Mouse (Mus musculus) forebrain, embryonic 14.5 days (tissue): ENCODE data around the gene Adam11. TPM values are rescaled to one million over a fixed set of nuclear protein-coding genes. Genes with fewer than 3 reads are reported as not detected.

Experiments
- ATAC-seq: fragments of 200-750 bp; cut with Nextera tagmentation; 2 replicates; pipeline ENCODE4 v1.8.0; 2017; ENCODE audit warnings: mild to moderate bottlenecking, moderate library complexity
- DNase-seq: peaks from one replicate; pipeline ENCODE4 v3.0.0-alpha.2; 2015; ENCODE audit warnings: low spot score
- H3K27ac ChIP-seq: fragments of 300-500 bp; sonication (generic); 2 replicates; pipeline ENCODE4 v1.5.1; 2014; ENCODE audit warnings: low read depth, mild to moderate bottlenecking, control low read depth, low read length, moderate library complexity
- H3K27me3 ChIP-seq: fragments of 300-500 bp; sonication (generic); replicated peaks from 2 replicates; pipeline ENCODE4 v1.6.1; 2014; ENCODE audit warnings: low read length, control low read depth, mixed read lengths; ENCODE audit not compliant: control insufficient read depth, insufficient read depth
- H3K36me3 ChIP-seq: fragments of 300-500 bp; sonication (generic); 2 replicates; pipeline ENCODE4 v1.6.1; 2014; ENCODE audit warnings: low read length, control low read depth; ENCODE audit not compliant: control insufficient read depth, insufficient read depth
- H3K4me1 ChIP-seq: fragments of 300-500 bp; sonication (generic); 2 replicates; pipeline ENCODE4 v1.6.1; 2014; ENCODE audit warnings: antibody characterized with exemption, low read length, control low read depth; ENCODE audit not compliant: control insufficient read depth, insufficient read depth
- H3K4me2 ChIP-seq: fragments of 300-500 bp; sonication (generic); 2 replicates; pipeline ENCODE4 v1.6.1; 2014; ENCODE audit warnings: mild to moderate bottlenecking, control low read depth, low read length
- H3K4me3 ChIP-seq: fragments of 300-500 bp; sonication (generic); 2 replicates; pipeline ENCODE4 v1.5.1; 2014; ENCODE audit warnings: low read depth, low read length, control low read depth
- H3K9ac ChIP-seq: fragments of 300-500 bp; sonication (generic); 2 replicates; pipeline ENCODE4 v1.6.1; 2014; ENCODE audit warnings: mild to moderate bottlenecking, low read length, control low read depth, moderate library complexity
- H3K9me3 ChIP-seq: fragments of 300-500 bp; sonication (generic); replicated peaks from 2 replicates; pipeline ENCODE4 v1.6.1; 2016; ENCODE audit warnings: low read length, control low read depth, mixed read lengths; ENCODE audit not compliant: control insufficient read depth
- WGBS: fragments of 180-500 bp; shearing (Covaris S2); extraction: QIAGEN DNeasy Blood & Tissue Kit; methylation state at CpG from one replicate; pipeline ENCODE4 v1.1.7; 2014; 5-methylcytosine and 5-hydroxymethylcytosine counted together
- polyA plus RNA-seq: library from polyadenylated mRNA; unstranded; fragments of >200 nt; fragmentation: Nextera tagmentation; extraction: Ambion mirVana; gene quantifications from 2 replicates; pipeline ENCODE4 v1.2.1, GENCODE M21; 2014

Adam11 gene
- polyA plus RNA-seq, 1 experiment from 2014 or later: 10.0 TPM

DNA sequence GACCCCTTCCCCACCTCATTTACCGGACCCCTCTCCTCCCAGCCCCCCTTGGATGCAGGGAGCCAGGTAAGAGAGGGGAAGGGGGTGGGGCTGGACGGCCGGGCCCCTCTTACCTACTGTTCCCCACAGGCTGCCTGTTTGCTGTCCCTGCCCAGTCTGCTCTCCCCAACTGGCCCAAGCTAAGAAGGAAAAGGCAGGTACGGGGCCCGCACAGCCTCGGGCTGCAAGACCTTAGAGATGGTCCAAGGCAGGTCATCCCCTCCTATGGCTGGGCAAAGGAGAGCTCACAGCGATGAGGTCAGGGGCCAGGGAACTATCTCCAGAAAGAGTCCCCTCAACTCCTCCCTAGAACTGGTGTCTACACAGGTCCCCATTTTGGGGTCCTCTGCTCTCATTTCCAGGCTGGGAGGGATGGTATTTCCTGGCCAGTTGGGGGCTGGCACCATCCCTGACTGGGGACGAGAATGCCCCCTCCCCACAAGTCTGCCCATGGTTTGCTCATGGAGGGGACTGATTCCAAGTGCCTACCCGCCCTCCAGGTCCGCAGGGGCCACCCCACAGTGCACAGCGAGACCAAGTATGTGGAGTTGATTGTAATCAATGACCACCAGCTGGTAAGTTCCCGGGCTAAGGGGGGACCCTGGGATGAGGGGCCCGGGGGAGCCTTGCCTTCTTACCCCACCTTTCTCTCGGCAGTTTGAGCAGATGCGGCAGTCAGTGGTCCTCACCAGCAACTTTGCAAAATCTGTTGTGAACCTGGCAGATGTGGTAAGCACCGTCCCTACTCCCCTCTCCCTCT, 10.9 kb downstream of the Adam11 start:
- Histone ChIP-seq H3K4me3 (no peak overlapping the region), H3K4me1 (peaks cover 18% of the 10 kb centered on the region), H3K9ac (no peak overlapping the region), H3K27me3 (no peaks in the 10 kb centered on the region), H3K27ac (no peak overlapping the region), H3K4me2 (no peak overlapping the region), H3K9me3 (no peaks in the 10 kb centered on the region), H3K36me3 (peaks cover 13% of the 10 kb centered on the region; the same call in 1 of the 2 replicates)
- no peak for DNase-seq
- 26% methylated on average over 16 of the region's 16 CpGs for WGBS
- no peak for ATAC-seq

DNA sequence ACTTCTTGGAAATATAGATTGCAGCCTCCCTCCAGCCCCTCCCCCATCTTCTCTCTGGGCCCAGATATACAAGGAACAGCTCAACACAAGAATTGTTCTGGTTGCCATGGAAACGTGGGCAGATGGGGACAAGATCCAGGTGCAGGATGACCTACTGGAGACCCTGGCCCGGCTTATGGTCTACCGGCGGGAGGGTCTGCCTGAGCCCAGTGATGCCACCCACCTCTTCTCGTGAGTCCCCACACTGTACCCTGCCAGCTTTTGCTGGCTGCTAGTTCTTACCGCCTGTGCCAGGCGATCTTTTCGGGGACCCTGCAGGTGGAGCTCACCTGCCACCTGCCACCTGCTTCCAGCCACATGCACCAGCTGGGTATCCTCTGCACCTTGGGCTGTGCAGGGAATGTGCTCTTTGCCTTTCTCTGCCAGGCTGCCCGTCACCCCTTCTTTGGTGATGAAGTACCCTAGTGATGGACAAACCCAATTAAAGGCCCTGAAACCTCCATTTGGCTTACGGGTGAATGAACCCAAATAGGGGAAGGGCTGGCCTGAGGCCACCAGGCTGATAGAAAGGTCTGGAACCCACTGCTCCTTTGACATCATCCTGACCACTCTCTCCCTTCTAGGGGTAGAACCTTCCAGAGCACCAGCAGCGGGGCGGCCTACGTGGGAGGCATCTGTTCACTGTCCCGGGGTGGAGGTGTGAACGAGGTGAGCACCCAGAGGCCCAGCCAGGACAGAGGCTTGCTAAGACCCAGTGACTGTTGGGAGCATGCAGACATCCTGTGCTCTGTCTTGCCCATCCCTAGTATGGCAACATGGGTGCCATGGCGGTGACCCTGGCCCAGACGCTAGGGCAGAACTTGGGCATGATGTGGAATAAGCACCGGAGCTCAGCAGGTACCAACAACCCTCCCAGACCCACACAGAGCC, 11.8 kb downstream of the Adam11 start:
- peaks cover 22% of the 10 kb centered on the region for H3K4me1 ChIP-seq
- H3K9me3 ChIP-seq: no peaks in the 10 kb centered on the region
- 0 out of 2 replicates have a peak overlapping the region, but pooled peaks have one; percentile 27 for H3K27ac ChIP-seq
- H3K36me3 ChIP-seq: peaks cover 15% of the 10 kb centered on the region; the same call in 1 of the 2 replicates
- no peak for ATAC-seq
- H3K4me2 ChIP-seq: no peak overlapping the region
- 63% methylated on average over 18 of the region's 18 CpGs for WGBS
- no peaks in the 10 kb centered on the region for H3K27me3 ChIP-seq
- no peak overlapping the region for H3K9ac ChIP-seq
- peak; percentile 54 for DNase-seq
- H3K4me3 ChIP-seq: no peak overlapping the region

DNA sequence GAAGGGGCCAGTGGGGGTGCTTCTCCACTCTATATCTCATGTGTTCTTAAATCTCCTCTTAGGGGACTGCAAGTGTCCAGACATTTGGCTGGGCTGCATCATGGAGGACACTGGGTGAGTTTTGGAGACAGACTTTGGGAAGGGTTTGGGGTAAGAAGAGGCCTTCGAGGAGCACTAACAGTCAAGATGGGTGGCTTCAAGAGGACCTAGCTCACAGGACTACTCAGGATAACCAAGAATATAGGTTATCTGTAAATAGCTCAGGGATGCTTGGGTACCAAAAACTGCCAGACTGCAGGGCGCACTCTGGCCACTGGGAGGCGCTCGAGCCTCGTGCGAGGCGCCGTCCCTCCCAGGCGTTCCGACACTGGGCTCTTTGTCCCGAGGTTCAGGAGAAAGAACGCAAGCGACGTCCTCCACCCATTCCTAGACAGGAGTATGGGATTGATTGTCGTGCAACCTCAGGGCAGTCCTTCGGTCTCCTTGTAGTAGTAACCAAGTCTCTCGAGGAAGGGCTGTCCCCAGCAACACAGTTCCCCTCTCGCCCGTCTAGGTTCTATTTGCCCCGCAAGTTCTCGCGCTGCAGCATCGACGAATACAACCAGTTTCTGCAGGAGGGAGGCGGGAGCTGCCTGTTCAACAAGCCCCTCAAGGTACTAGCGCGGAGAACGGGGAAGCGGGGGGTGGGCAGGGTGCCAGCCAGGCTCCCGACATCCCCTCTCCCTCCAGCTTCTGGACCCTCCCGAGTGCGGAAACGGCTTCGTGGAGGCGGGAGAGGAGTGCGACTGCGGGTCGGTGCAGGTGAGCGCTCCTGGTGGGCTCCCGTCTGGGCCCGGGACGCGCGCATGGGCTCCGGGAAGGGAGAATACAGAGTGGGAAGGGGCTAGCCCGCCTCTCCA, 12.7 kb downstream of the Adam11 start:
- WGBS: under 1% methylated on average over 46 of the region's 46 CpGs

DNA sequence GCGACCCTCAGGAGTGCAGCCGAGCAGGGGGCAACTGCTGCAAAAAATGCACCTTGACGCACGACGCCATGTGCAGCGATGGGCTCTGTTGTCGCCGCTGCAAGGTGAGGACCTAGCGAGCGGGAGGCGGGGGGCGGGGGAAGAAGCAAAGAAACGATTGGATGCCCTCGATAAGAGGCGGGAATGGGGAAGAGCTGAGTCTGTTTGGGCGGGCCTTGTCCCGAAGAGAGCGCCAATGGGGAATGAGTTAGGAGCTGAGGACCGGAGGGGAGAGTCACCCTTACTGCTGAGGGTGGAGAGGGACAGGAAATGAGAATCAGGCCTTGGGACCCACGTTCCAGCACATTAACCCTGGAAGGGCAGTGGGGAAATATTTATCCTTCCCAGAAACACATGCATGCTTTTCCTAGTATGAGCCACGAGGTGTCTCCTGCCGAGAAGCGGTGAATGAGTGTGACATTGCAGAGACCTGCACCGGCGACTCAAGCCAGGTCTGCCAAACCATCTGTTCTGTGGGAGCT, 13.4 kb downstream of the Adam11 start:
- H3K4me2 ChIP-seq: peak overlapping the region; percentile 79
- H3K4me3 ChIP-seq: peak overlapping the region; percentile 51
- H3K4me1 ChIP-seq: peaks cover 25% of the 10 kb centered on the region
- DNase-seq: peak; percentile 96
- peak overlapping the region; percentile 92 for H3K27ac ChIP-seq
- H3K27me3 ChIP-seq: no peaks in the 10 kb centered on the region
- peaks cover 15% of the 10 kb centered on the region; the same call in 1 of the 2 replicates for H3K36me3 ChIP-seq
- peak; percentile 90 for ATAC-seq
- WGBS: 2% methylated on average over 25 of the region's 25 CpGs
- H3K9ac ChIP-seq: peak overlapping the region; percentile 75
- no peaks in the 10 kb centered on the region for H3K9me3 ChIP-seq

More for the DNA sequence above, 12.7 kb downstream of the Adam11 start:
- Histone ChIP-seq H3K4me2 (peak overlapping the region; percentile 79), H3K36me3 (peaks cover 15% of the 10 kb centered on the region; the same call in 1 of the 2 replicates), H3K9me3 (no peaks in the 10 kb centered on the region), H3K27me3 (no peaks in the 10 kb centered on the region), H3K4me1 (peaks cover 25% of the 10 kb centered on the region), H3K4me3 (peak overlapping the region; percentile 51), H3K27ac (peak overlapping the region; percentile 92), H3K9ac (peak overlapping the region; percentile 75)
- DNase-seq (peak; percentile 94), ATAC-seq (peak; percentile 69)

DNA sequence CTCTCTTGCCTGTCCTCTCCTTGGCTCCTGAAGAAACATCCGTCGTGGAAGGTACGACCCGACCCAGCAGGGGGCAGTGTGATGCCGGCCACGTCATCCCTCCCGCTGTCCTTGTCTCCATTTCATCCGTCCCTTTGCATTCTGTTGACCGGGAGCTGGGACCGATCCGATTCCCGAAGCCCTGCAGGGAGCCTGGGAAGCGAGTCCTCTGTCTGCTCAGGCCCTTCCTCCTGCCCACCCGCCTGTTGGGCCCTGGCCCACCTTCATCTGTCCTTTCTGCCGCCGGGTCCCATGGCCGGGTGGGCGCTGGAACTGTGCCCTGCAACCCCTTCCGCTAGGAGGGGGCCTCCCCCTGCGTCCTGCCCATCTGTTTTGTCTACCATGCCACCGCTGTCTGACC, 16.4 kb downstream of the Adam11 start:
- peak; percentile 69 for DNase-seq
- Histone ChIP-seq H3K9ac (peak overlapping the region; percentile 43), H3K4me3 (no peak overlapping the region), H3K4me2 (peak overlapping the region; percentile 38), H3K27ac (no peak overlapping the region), H3K27me3 (no peaks in the 10 kb centered on the region), H3K36me3 (peaks cover 15% of the 10 kb centered on the region; the same call in 1 of the 2 replicates), H3K4me1 (peaks cover 17% of the 10 kb centered on the region), H3K9me3 (no peaks in the 10 kb centered on the region)
- WGBS: 33% methylated on average over 21 of the region's 21 CpGs
- ATAC-seq: no peak

DNA sequence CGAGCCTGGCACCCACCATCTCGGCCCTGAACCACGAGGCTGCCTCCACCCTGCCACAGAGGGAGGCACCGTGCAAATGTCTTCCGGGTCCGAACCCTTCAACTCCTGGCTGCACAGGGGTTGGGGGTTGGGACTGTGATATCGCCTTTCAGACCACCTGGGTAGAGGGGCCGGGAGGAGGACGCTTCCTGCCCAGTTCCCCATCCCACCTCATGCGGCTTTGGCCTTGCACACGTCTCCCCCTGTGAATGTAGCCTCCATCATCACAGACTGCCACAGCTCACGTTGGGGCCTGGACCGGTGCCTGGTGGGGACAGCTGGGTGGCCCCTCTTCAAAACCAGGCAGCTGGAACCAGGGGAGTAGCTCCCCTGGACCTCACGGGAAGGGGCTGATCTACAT, 16.9 kb downstream of the Adam11 start:
- Histone ChIP-seq H3K27me3 (no peaks in the 10 kb centered on the region), H3K4me2 (peak overlapping the region; percentile 38; the same call in 1 of the 2 replicates), H3K4me3 (no peak overlapping the region), H3K36me3 (peaks cover 15% of the 10 kb centered on the region; the same call in 1 of the 2 replicates), H3K9ac (no peak overlapping the region), H3K27ac (no peak overlapping the region), H3K4me1 (peaks cover 14% of the 10 kb centered on the region), H3K9me3 (no peaks in the 10 kb centered on the region)
- WGBS: 35% methylated on average over 14 of the region's 14 CpGs
- DNase-seq (no peak), ATAC-seq (no peak)

DNA sequence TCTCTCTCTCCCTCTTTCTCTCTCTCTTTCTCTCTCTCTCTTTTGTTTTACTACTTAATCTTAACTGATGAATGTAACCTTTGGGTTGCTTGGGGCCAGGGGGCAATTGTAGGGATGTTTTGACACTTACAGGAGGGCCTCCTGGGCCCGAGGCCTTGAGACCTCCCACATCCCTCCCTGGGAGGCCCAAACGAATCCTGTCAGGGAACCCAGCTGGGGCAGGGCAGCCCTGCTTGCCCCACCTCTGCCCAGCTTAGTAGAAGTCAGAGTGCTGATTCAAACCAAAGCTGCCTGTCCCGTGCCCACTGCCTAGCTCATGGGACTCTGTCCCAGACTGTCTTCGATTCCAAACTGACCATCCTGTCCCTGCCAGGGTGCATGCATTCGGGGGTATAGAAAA, 17.4 kb downstream of the Adam11 start:
- H3K36me3 ChIP-seq: peaks cover 15% of the 10 kb centered on the region; the same call in 1 of the 2 replicates
- 41% methylated on average over 5 of the region's 5 CpGs for WGBS
- no peak for DNase-seq
- peaks cover 14% of the 10 kb centered on the region for H3K4me1 ChIP-seq
- H3K4me3 ChIP-seq: no peak overlapping the region
- no peak overlapping the region for H3K27ac ChIP-seq
- H3K9ac ChIP-seq: no peak overlapping the region
- no peak for ATAC-seq
- H3K4me2 ChIP-seq: no peak overlapping the region
- no peaks in the 10 kb centered on the region for H3K9me3 ChIP-seq
- H3K27me3 ChIP-seq: no peaks in the 10 kb centered on the region
